Mouse (Mus musculus): ENCODE data around the gene Mbd3l2. TPM values are rescaled to one million over a fixed set of nuclear protein-coding genes. Genes with fewer than 3 reads are reported as not detected.
"Not testable (repeated sequence)": the region's sequence is repeated elsewhere in the genome, so short reads cannot be mapped to it uniquely, and the experiment has no call there.

The Mbd3l2 gene
- polyA plus RNA-seq (2012; ENCODE audit: insufficient read depth, insufficient read length, missing spikeins), result not detected in 2 replicates

- Histone ChIP-seq H3K27ac (ENCODE audit: insufficient read depth, low read depth, low read length) (no peak within 1 kb of the TSS), H3K4me1 (ENCODE audit: control insufficient read depth, insufficient read depth, low read length) (no peaks in the 10 kb centered on the region), H3K4me3 (ENCODE audit: insufficient read depth, low read length) (no peak within 1 kb of the TSS)
- TF ChIP-seq CTCF (IDR thresholded peaks at IDR 0.05; ENCODE audit: low read depth, low read length) (no peak), POLR2A (IDR thresholded peaks at IDR 0.05; ENCODE audit: borderline replicate concordance, low read depth, low read length) (no peak)
Measured at GRCm38 (mm10) chr9:18430354-18430753, at the start of gene Mbd3l2. Gene Mbd3l2 (plus strand): TSS chr9:18430654.

DNA sequence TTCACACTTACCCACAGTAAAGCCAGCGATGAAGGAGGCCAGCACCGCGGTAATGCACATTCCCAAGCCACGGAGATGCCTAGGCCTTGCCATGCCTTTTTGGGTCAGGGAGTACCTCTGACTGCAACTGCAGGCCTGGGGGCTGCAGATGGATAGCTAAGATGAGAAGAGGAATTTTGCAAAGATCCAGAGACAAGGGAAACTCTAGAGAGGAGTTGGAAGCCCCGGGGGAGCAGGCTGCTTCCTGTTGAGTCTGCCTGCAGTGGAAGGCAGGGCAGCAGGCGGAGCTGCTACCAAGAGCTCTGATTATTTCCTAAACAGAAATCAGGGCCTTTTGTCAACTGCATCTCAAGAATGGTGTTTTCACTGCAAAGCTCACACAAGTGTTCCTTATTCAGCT, 44.7 kb upstream of the Mbd3l2 start:
- Histone ChIP-seq H3K27ac (ENCODE audit: insufficient read depth, low read depth, low read length) (no peak overlapping the region), H3K4me3 (ENCODE audit: insufficient read depth, low read length) (no peak overlapping the region), H3K4me1 (ENCODE audit: control insufficient read depth, insufficient read depth, low read length) (no peaks in the 10 kb centered on the region)
- TF ChIP-seq POLR2A (IDR thresholded peaks at IDR 0.05; ENCODE audit: borderline replicate concordance, low read depth, low read length), result no peak
- no peak for TF ChIP-seq CTCF (IDR thresholded peaks at IDR 0.05; ENCODE audit: low read depth, low read length)

DNA sequence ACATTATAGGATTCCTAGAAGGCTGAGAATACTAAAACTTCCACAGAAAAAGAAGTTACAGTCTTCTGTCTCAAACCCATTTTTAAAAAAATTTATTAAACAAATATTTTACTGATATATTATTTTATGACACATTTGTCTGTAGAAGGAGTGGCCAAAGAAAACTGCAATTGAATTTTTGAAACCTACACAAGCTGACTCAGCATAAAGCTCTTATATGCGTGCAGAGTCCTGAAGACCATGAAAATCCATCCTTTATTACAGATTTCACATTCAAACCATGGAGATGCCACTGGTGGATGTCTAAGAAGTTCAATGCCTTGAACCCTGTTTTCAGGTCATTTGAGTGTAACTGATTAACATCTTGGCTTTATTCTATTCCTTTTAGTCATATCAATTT, 30.8 kb upstream of the Mbd3l2 start:
- TF ChIP-seq CTCF (IDR thresholded peaks at IDR 0.05; ENCODE audit: low read depth, low read length) (no peak), POLR2A (IDR thresholded peaks at IDR 0.05; ENCODE audit: borderline replicate concordance, low read depth, low read length) (no peak)
- no peak overlapping the region for H3K4me3 ChIP-seq (ENCODE audit: insufficient read depth, low read length)
- H3K27ac ChIP-seq (ENCODE audit: insufficient read depth, low read depth, low read length), result no peak overlapping the region
- no peaks in the 10 kb centered on the region for H3K4me1 ChIP-seq (ENCODE audit: control insufficient read depth, insufficient read depth, low read length)

- H3K4me3 ChIP-seq (ENCODE audit: insufficient read depth, low read length); H3K4me1 ChIP-seq (ENCODE audit: control insufficient read depth, insufficient read depth, low read length); H3K27ac ChIP-seq (ENCODE audit: insufficient read depth, low read depth, low read length): not testable (repeated sequence)
Measured at GRCm38 (mm10) chr9:18402895-18403294, 27.6 kb upstream of the Mbd3l2 start, which contains the start of gene Naalad2. Gene Naalad2 (minus strand): TSS chr9:18402995.

DNA sequence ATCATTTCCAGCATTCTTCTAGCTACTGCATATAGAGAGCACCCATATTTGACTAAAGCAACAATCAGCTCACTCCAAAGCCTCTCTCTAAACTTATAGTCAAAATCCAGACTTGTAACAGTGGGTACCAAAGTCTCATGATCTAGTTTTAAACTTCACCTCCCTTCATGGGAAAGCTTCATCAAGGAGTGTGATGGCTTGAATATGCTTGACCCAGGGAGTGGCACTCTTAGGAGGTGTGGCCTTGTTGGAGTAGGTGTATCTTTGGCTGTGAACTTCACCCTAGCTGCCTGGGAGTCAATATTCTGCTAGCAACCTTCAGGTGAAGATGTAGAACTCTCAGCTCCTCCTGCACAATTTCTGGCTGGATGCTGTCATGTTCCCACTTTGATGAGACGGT, 26.3 kb upstream of the Mbd3l2 start, which contains the start of gene Ubtfl1:
Ubtfl1 (plus strand) TSS at position 301 of the 400 bp plus-strand sequence.
- H3K4me1 ChIP-seq (ENCODE audit: control insufficient read depth, insufficient read depth, low read length), result no peaks in the 10 kb centered on the region
- no peak within 1 kb of the TSS for H3K27ac ChIP-seq (ENCODE audit: insufficient read depth, low read depth, low read length)
- no peak within 1 kb of the TSS for H3K4me3 ChIP-seq (ENCODE audit: insufficient read depth, low read length)
- no peak for TF ChIP-seq POLR2A (IDR thresholded peaks at IDR 0.05; ENCODE audit: borderline replicate concordance, low read depth, low read length)
- TF ChIP-seq CTCF (IDR thresholded peaks at IDR 0.05; ENCODE audit: low read depth, low read length), result no peak

DNA sequence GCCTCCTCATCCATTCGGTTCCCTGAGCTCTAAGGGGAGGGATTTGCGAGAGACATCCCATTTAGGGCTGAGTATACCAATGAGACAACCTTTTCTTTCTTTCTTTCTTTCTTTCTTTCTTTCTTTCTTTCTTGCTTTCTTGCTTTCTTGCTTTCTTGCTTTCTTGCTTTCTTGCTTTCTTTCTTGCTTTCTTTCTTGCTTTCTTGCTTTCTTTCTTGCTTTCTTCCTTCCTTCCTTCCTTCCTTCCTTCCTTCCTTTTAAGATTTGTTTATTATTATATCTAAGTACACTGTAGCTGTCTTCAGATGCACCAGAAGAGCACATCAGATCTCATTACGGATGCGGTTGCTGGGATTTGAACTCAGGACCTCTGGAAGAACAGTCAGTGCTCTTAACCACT, 18.1 kb upstream of the Mbd3l2 start:
- H3K27ac ChIP-seq (ENCODE audit: insufficient read depth, low read depth, low read length); H3K4me1 ChIP-seq (ENCODE audit: control insufficient read depth, insufficient read depth, low read length): not testable (repeated sequence)

GRCm38 (mm10) chr9:18431687-18432086, 1.2 kb downstream of the Mbd3l2 start:
- H3K4me1 ChIP-seq (ENCODE audit: control insufficient read depth, insufficient read depth, low read length), result no peaks in the 10 kb centered on the region
- no peak overlapping the region for H3K4me3 ChIP-seq (ENCODE audit: insufficient read depth, low read length)
- TF ChIP-seq CTCF (IDR thresholded peaks at IDR 0.05; ENCODE audit: low read depth, low read length) (no peak), POLR2A (IDR thresholded peaks at IDR 0.05; ENCODE audit: borderline replicate concordance, low read depth, low read length) (no peak)
- no peak overlapping the region for H3K27ac ChIP-seq (ENCODE audit: insufficient read depth, low read depth, low read length)

More for the DNA sequence above, 18.1 kb upstream of the Mbd3l2 start:
- not testable (repeated sequence) for H3K4me3 ChIP-seq (ENCODE audit: insufficient read depth, low read length)

- peaks cover 3% of the 10 kb centered on the region for H3K4me1 ChIP-seq (ENCODE audit: control insufficient read depth, insufficient read depth, low read length)
- TF ChIP-seq POLR2A (IDR thresholded peaks at IDR 0.05; ENCODE audit: borderline replicate concordance, low read depth, low read length) (no peak), CTCF (IDR thresholded peaks at IDR 0.05; ENCODE audit: low read depth, low read length) (no peak)
- H3K4me3 ChIP-seq (ENCODE audit: insufficient read depth, low read length), result no peak overlapping the region
- no peak overlapping the region for H3K27ac ChIP-seq (ENCODE audit: insufficient read depth, low read depth, low read length)
Measured at GRCm38 (mm10) chr9:18456520-18456919, 26.1 kb downstream of the Mbd3l2 start.

GRCm38 (mm10) chr9:18467350-18467749, 36.9 kb downstream of the Mbd3l2 start:
- TF ChIP-seq CTCF (IDR thresholded peaks at IDR 0.05; ENCODE audit: low read depth, low read length) (no peak), POLR2A (IDR thresholded peaks at IDR 0.05; ENCODE audit: borderline replicate concordance, low read depth, low read length) (no peak)
- H3K4me1 ChIP-seq (ENCODE audit: control insufficient read depth, insufficient read depth, low read length), result peaks cover 6% of the 10 kb centered on the region; the same call in 1 of the 2 replicates
- no peak overlapping the region for H3K4me3 ChIP-seq (ENCODE audit: insufficient read depth, low read length)
- no peak overlapping the region for H3K27ac ChIP-seq (ENCODE audit: insufficient read depth, low read depth, low read length)

- no peak for TF ChIP-seq POLR2A (IDR thresholded peaks at IDR 0.05; ENCODE audit: borderline replicate concordance, low read depth, low read length)
- no peak for TF ChIP-seq CTCF (IDR thresholded peaks at IDR 0.05; ENCODE audit: low read depth, low read length)
- H3K4me3 ChIP-seq (ENCODE audit: insufficient read depth, low read length), result no peak overlapping the region
- H3K4me1 ChIP-seq (ENCODE audit: control insufficient read depth, insufficient read depth, low read length), result peaks cover 8% of the 10 kb centered on the region
- H3K27ac ChIP-seq (ENCODE audit: insufficient read depth, low read depth, low read length), result 0 out of 2 replicates have a peak overlapping the region, but pooled peaks have one; percentile 22
Measured at GRCm38 (mm10) chr9:18468005-18468404, 37.6 kb downstream of the Mbd3l2 start.
